Mouse (Mus musculus) embryonic fibroblast, embryonic 13.5 days (primary cell): ENCODE measurements around the gene Zfp846. TPM values are rescaled to one million over a fixed set of nuclear protein-coding genes. Genes with fewer than 3 reads are reported as not detected.
A peak's percentile ranks its signal among the peaks of the same experiment; 100 is the strongest.

Experiments
- H3K27ac ChIP-seq: 2 replicates; pipeline ENCODE4 v1.5.1; 2012; ENCODE audit warnings: low read length, control low read depth, inconsistent platforms; ENCODE audit not compliant: insufficient read depth
- H3K4me1 ChIP-seq: 2 replicates; pipeline ENCODE4 v1.6.1; 2011; ENCODE audit warnings: low read length; ENCODE audit not compliant: control insufficient read depth, insufficient read depth
- H3K4me3 ChIP-seq: 2 replicates; pipeline ENCODE4 v1.5.1; 2011; ENCODE audit warnings: mild to moderate bottlenecking, control low read depth, low read length; ENCODE audit not compliant: insufficient read depth
- CTCF ChIP-seq: IDR thresholded peaks from 2 replicates; pipeline ENCODE4 v1.5.1; 2011; ENCODE audit warnings: mild to moderate bottlenecking, control low read depth, low read length, moderate library complexity, borderline replicate concordance; ENCODE audit not compliant: insufficient read depth
- POLR2A ChIP-seq: IDR thresholded peaks from 2 replicates; pipeline ENCODE4 v1.6.1; 2011; ENCODE audit warnings: low read depth, mild to moderate bottlenecking, control low read depth, low read length, moderate library complexity
- polyA plus RNA-seq: library from polyadenylated mRNA; stranded (reverse); fragments of >200 nt; gene quantifications from 2 replicates; pipeline ENCODE4 v1.2.4, GENCODE M21; 2011; ENCODE audit warnings: low read depth; ENCODE audit not compliant: missing spikeins, insufficient read length

Zfp846 gene
- polyA plus RNA-seq, 1 experiment, result 9.1 TPM

GRCm38 (mm10) chr9:20636256-20636655 lies 55.2 kb downstream of the Zfp846 start:
- TF ChIP-seq CTCF (no peak), POLR2A (no peak)
- Histone ChIP-seq H3K4me3 (no peak overlapping the region), H3K4me1 (no peaks in the 10 kb centered on the region), H3K27ac (no peak overlapping the region)

GRCm38 (mm10) chr9:20636790-20637189 lies 55.7 kb downstream of the Zfp846 start:
- H3K4me1 ChIP-seq, result no peaks in the 10 kb centered on the region
- no peak overlapping the region for H3K4me3 ChIP-seq
- H3K27ac ChIP-seq, result no peak overlapping the region
- TF ChIP-seq CTCF (no peak), POLR2A (no peak)

GRCm38 (mm10) chr9:20638552-20638951 lies 57.5 kb downstream of the Zfp846 start:
- no peak for TF ChIP-seq CTCF
- no peak for TF ChIP-seq POLR2A
- Histone ChIP-seq H3K4me3 (no peak overlapping the region), H3K27ac (no peak overlapping the region), H3K4me1 (no peaks in the 10 kb centered on the region)

GRCm38 (mm10) chr9:20639486-20639885 lies 58.4 kb downstream of the Zfp846 start:
- H3K27ac ChIP-seq, result no peak overlapping the region
- H3K4me1 ChIP-seq, result no peaks in the 10 kb centered on the region
- TF ChIP-seq POLR2A, result no peak
- TF ChIP-seq CTCF, result no peak

GRCm38 (mm10) chr9:20641501-20641900 lies 60.4 kb downstream of the Zfp846 start:
- no peak overlapping the region for H3K27ac ChIP-seq
- TF ChIP-seq POLR2A (no peak), CTCF (no peak)
- H3K4me1 ChIP-seq, result no peaks in the 10 kb centered on the region
- H3K4me3 ChIP-seq, result peak overlapping the region; percentile 91

More at GRCm38 (mm10) chr9:20639486-20639885, 58.4 kb downstream of the Zfp846 start:
- no peak overlapping the region for H3K4me3 ChIP-seq

GRCm38 (mm10) chr9:20642101-20642895 lies 61.2 kb downstream of the Zfp846 start, which contains the start of gene Ubl5:
Gene Ubl5, plus strand, starts transcription at chr9:20642878.
- TF ChIP-seq CTCF, result no peak
- peak; percentile 86 for TF ChIP-seq POLR2A
- Histone ChIP-seq H3K4me1 (no peaks in the 10 kb centered on the region), H3K4me3 (peak within 1 kb of the TSS; percentile 91), H3K27ac (peak within 1 kb of the TSS; percentile 19)

- Histone ChIP-seq H3K4me3 (peak overlapping the region; percentile 91), H3K4me1 (no peaks in the 10 kb centered on the region)
- peak; percentile 82 for TF ChIP-seq POLR2A
- no peak for TF ChIP-seq CTCF
These were observed 61.9 kb downstream of the Zfp846 start for GRCm38 (mm10) chr9:20642896-20643466.

GRCm38 (mm10) chr9:20643781-20644180 lies 62.7 kb downstream of the Zfp846 start:
- Histone ChIP-seq H3K4me1 (no peaks in the 10 kb centered on the region), H3K4me3 (peak overlapping the region; percentile 91), H3K27ac (no peak overlapping the region)
- TF ChIP-seq POLR2A (no peak), CTCF (no peak)

More at GRCm38 (mm10) chr9:20642896-20643466, 61.9 kb downstream of the Zfp846 start:
- no peak overlapping the region; the same call in 1 of the 2 replicates for H3K27ac ChIP-seq

- H3K27ac ChIP-seq, result peak within 1 kb of the TSS; percentile 48
- no peaks in the 10 kb centered on the region for H3K4me1 ChIP-seq
- H3K4me3 ChIP-seq, result peak within 1 kb of the TSS; percentile 91
- TF ChIP-seq CTCF (no peak), POLR2A (peak; percentile 82)
These were observed 63.4 kb downstream of the Zfp846 start, which contains the start of gene Fbxl12 for GRCm38 (mm10) chr9:20644360-20645081. Gene Fbxl12, minus strand, starts transcription at chr9:20644767.
